Mouse (Mus musculus) liver, adult 2 months (tissue): ENCODE data around the gene Zfp827. TPM values are rescaled to one million over a fixed set of nuclear protein-coding genes. Genes with fewer than 3 reads are reported as not detected.

Source experiments
- DNase-seq: peaks from one replicate; pipeline ENCODE4 v3.0.0-alpha.2; 2011; ENCODE audit warnings: low read depth, low spot score; ENCODE audit errors: extremely low read depth
- H3K27ac ChIP-seq: fragments of 200-500 bp; replicated peaks from 2 replicates; pipeline ENCODE4 v1.5.1; 2012; ENCODE audit warnings: low read depth, mild to moderate bottlenecking, control low read depth, inconsistent platforms, low read length; ENCODE audit not compliant: insufficient read depth
- H3K27me3 ChIP-seq: fragments of 200-500 bp; 2 replicates; pipeline ENCODE4 v1.6.1; 2012; ENCODE audit warnings: mild to moderate bottlenecking, moderate library complexity, low read length, inconsistent platforms; ENCODE audit not compliant: control insufficient read depth, insufficient read depth
- H3K36me3 ChIP-seq: fragments of 200-500 bp; 2 replicates; pipeline ENCODE4 v1.6.1; 2012; ENCODE audit warnings: low read length, inconsistent platforms; ENCODE audit not compliant: control insufficient read depth, insufficient read depth
- H3K4me1 ChIP-seq: fragments of 200-500 bp; 2 replicates; pipeline ENCODE4 v1.6.1; 2011; ENCODE audit warnings: low read length; ENCODE audit not compliant: control insufficient read depth, insufficient read depth
- H3K4me3 ChIP-seq: fragments of 200-500 bp; 2 replicates; pipeline ENCODE4 v1.5.1; 2011; ENCODE audit warnings: low read depth, mild to moderate bottlenecking, control low read depth, low read length, moderate library complexity; ENCODE audit not compliant: insufficient read depth
- H3K79me2 ChIP-seq: fragments of 200-500 bp; 2 replicates; pipeline ENCODE4 v1.6.1; 2012; ENCODE audit warnings: inconsistent platforms, mild to moderate bottlenecking, low read length, moderate library complexity; ENCODE audit not compliant: control insufficient read depth, insufficient read depth
- H3K9ac ChIP-seq: fragments of 200-500 bp; 2 replicates; pipeline ENCODE4 v1.6.1; 2012; ENCODE audit warnings: low read depth, mild to moderate bottlenecking, control low read depth, inconsistent platforms, low read length
- CTCF ChIP-seq: fragments of 200-500 bp; IDR thresholded peaks from 2 replicates; pipeline ENCODE4 v1.5.1; 2011; ENCODE audit warnings: low read depth, low read length, control low read depth
- POLR2A ChIP-seq: fragments of 200-500 bp; IDR thresholded peaks from 2 replicates; pipeline ENCODE4 v1.6.1; 2011; ENCODE audit warnings: low read length, control low read depth; ENCODE audit not compliant: insufficient read depth; ENCODE audit errors: extremely low read depth
- WGBS: fragments of 180-500 bp; shearing (Covaris S2); methylation state at CpG from one replicate; pipeline ENCODE4 v1.1.7; 2018; 5-methylcytosine and 5-hydroxymethylcytosine counted together
- polyA plus RNA-seq: library from polyadenylated mRNA; depleted of rRNA; stranded (reverse); fragments of >200 nt; gene quantifications from 2 replicates; pipeline ENCODE4 v1.2.3, GENCODE M21; 2012
- total RNA-seq: library from RNA; depleted of rRNA; stranded (reverse); fragments of >200 nt; gene quantifications from 2 replicates; pipeline ENCODE4 v1.2.3, GENCODE M21; 2014

The Zfp827 gene
- total and polyA plus RNA-seq, 2 experiments = 0.09 to 0.10 TPM

GRCm38 (mm10) chr8:79081333-79081732 lies 53.1 kb downstream of the Zfp827 start:
- H3K36me3 ChIP-seq = no peaks in the 10 kb centered on the region
- no peak overlapping the region for H3K9ac ChIP-seq
- H3K4me1 ChIP-seq = peaks cover 2% of the 10 kb centered on the region; the same call in 1 of the 2 replicates
- H3K4me3 ChIP-seq = no peak overlapping the region
- H3K27me3 ChIP-seq = 0 out of 2 replicates have a peak, but pooled peaks cover 4% of the 10 kb centered on the region
- no peak for DNase-seq
- WGBS = 78% methylated on average over 4 of the region's 4 CpGs
- H3K79me2 ChIP-seq = no peaks in the 10 kb centered on the region
- TF ChIP-seq POLR2A = no peak
- no peak for TF ChIP-seq CTCF
- H3K27ac ChIP-seq = no peak overlapping the region

- whole genome bisulfite sequencing = 95% methylated on average over 10 of the region's 10 CpGs
- no peak overlapping the region for H3K9ac ChIP-seq
- no peak for DNase-seq
- 0 out of 2 replicates have a peak, but pooled peaks cover 4% of the 10 kb centered on the region for H3K27me3 ChIP-seq
- no peak for TF ChIP-seq POLR2A
- no peak for TF ChIP-seq CTCF
- H3K79me2 ChIP-seq = no peaks in the 10 kb centered on the region
- H3K36me3 ChIP-seq = no peaks in the 10 kb centered on the region
- H3K27ac ChIP-seq = no peak overlapping the region
- H3K4me1 ChIP-seq = peaks cover 2% of the 10 kb centered on the region; the same call in 1 of the 2 replicates
- no peak overlapping the region for H3K4me3 ChIP-seq
These were observed 53.7 kb downstream of the Zfp827 start for GRCm38 (mm10) chr8:79081955-79082354.

- H3K36me3 ChIP-seq = no peaks in the 10 kb centered on the region
- peaks cover 2% of the 10 kb centered on the region; the same call in 1 of the 2 replicates for H3K4me1 ChIP-seq
- DNase-seq = peak; percentile 78
- no peaks in the 10 kb centered on the region for H3K79me2 ChIP-seq
- peaks cover 4% of the 10 kb centered on the region; the same call in 1 of the 2 replicates for H3K27me3 ChIP-seq
- H3K9ac ChIP-seq = no peak overlapping the region
- no peak overlapping the region for H3K27ac ChIP-seq
- no peak overlapping the region for H3K4me3 ChIP-seq
- TF ChIP-seq CTCF (no peak), POLR2A (no peak)
- WGBS = 59% methylated on average over 18 of the region's 18 CpGs
These were observed 55.5 kb downstream of the Zfp827 start for GRCm38 (mm10) chr8:79083461-79084358.

- WGBS = 80% methylated on average over 3 of the region's 3 CpGs
- H3K79me2 ChIP-seq = no peaks in the 10 kb centered on the region
- TF ChIP-seq POLR2A (no peak), CTCF (no peak)
- H3K27me3 ChIP-seq = peaks cover 4% of the 10 kb centered on the region; the same call in 1 of the 2 replicates
- no peak overlapping the region for H3K4me3 ChIP-seq
- H3K27ac ChIP-seq = no peak overlapping the region
- no peaks in the 10 kb centered on the region for H3K36me3 ChIP-seq
- no peak for DNase-seq
- H3K4me1 ChIP-seq = peaks cover 2% of the 10 kb centered on the region; the same call in 1 of the 2 replicates
- H3K9ac ChIP-seq = no peak overlapping the region
These were observed 56.2 kb downstream of the Zfp827 start for GRCm38 (mm10) chr8:79084359-79084820.

GRCm38 (mm10) chr8:79094422-79094821 lies 66.2 kb downstream of the Zfp827 start:
- 94% methylated on average over 4 of the region's 4 CpGs for WGBS
- DNase-seq = no peak
- TF ChIP-seq POLR2A (no peak), CTCF (no peak)

GRCm38 (mm10) chr8:79095162-79095561 lies 66.9 kb downstream of the Zfp827 start:
- TF ChIP-seq CTCF = no peak
- no peak for TF ChIP-seq POLR2A
- Histone ChIP-seq H3K9ac (no peak overlapping the region), H3K27ac (no peak overlapping the region), H3K79me2 (no peaks in the 10 kb centered on the region), H3K4me3 (no peak overlapping the region), H3K4me1 (no peaks in the 10 kb centered on the region), H3K36me3 (no peaks in the 10 kb centered on the region), H3K27me3 (peaks cover 3% of the 10 kb centered on the region; the same call in 1 of the 2 replicates)
- 92% methylated on average over 7 of the region's 7 CpGs for WGBS
- DNase-seq = no peak

More at GRCm38 (mm10) chr8:79094422-79094821, 66.2 kb downstream of the Zfp827 start:
- Histone ChIP-seq H3K9ac (no peak overlapping the region), H3K27me3 (peaks cover 3% of the 10 kb centered on the region; the same call in 1 of the 2 replicates), H3K27ac (no peak overlapping the region), H3K79me2 (no peaks in the 10 kb centered on the region), H3K36me3 (no peaks in the 10 kb centered on the region), H3K4me1 (no peaks in the 10 kb centered on the region), H3K4me3 (no peak overlapping the region)
